Mouse (Mus musculus) erythroblast, adult 5-6 weeks (primary cell): Measurements from ENCODE around the gene Mast1. TPM values are rescaled to one million over a fixed set of nuclear protein-coding genes. Genes with fewer than 3 reads are reported as not detected.
"Not testable (repeated sequence)": the region's sequence is repeated elsewhere in the genome, so short reads cannot be mapped to it uniquely, and the experiment has no call there.

Source experiments
- ATAC-seq: replicated peaks from 2 replicates; pipeline ENCODE4 v1.8.0; 2016; ENCODE audit warnings: moderate number of reproducible peaks, mild to moderate bottlenecking, moderate TSS enrichment, inconsistent platforms; ENCODE audit not compliant: poor library complexity, low FRiP score, severe bottlenecking
- total RNA-seq, 2 experiments: library from RNA; stranded (forward) in 1 of 2; stranded (reverse) in 1 of 2; fragments of 150-400 nt in 1 of 2; fragments of 200-764, 138-1000 nt in 1 of 2; gene quantifications; 2 replicates each; pipeline versions ENCODE4 v1.2.3 to v1.2.4; 2015 to 2017; ENCODE audit warnings: low replicate concordance in 2 of 2

Gene Mast1
- total RNA-seq, 2 experiments from 2014 or later: not detected

DNA sequence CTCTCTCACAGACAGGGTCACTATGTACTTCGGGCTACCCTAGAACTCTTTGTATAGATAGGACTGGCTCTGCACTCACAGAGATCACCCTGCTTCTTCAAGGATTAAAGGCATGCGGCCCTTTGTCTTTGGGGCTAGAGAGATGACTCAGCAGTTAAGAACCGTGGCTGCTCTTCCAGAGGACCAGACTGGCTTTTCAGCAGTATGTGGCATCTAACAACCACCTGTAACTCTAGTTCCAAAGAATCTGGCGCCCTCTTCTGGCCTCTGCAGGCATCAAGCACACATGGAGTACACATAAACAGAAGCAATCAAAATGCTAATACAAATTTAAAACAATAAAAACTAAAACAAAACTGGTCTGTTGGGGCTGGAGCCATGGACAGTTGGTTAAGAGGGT is 23.2 kb downstream of the Mast1 start:
- ATAC-seq: peak; percentile 31

- ATAC-seq: no peak
These were observed 23.7 kb downstream of the Mast1 start for GRCm38 (mm10) chr8:84913502-84913900.

DNA sequence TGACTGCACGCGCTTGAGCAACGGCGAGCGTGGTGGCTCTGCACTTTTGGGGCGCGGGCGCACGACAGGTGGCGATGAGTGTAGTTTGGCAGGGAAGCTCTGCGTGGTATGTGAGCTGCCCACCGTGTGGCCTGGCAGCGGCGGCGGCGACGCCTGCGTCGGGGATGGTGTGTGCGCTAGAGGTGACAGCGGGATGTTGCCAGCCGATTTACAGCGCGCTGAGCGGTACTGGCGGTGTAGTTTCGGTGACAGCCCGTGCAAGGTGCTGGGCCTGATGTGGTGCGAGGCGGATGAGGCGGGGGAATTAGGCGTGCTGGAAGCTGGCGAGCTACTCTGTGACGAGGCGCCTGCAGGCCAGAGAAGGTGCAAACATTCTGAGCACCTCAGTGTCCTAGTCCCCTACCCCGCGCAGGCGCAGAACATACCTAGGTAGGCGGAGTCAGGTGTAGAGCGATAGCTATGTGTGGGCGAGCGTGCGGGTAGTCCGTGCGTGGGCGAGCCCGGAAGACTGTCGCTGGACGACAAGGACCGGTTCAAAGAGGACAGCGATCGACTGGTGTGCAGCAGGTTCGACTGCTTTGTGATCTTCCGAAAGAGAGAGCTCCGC is 24.2 kb downstream of the Mast1 start:
- ATAC-seq: peak; percentile 61

DNA sequence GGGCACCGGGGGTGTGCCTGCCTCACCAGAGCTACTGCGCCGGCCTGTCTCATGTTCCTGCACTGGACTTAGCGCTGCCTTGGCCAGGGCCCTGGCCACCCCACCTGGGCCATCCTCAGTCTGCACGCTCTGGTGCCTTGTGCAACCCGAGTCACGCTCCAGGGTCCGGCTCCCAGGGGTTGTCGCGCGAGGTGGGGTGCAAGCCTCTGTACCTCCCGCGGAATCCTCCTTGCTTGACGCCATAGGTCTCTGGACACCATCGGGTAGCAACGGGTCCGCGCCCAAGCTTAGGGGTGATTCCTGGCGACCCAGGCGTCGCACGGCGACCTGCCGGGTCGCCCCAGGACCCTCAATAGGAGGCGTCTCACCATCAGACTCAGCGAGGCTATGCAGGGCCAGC is 24.8 kb downstream of the Mast1 start:
- no peak for ATAC-seq

DNA sequence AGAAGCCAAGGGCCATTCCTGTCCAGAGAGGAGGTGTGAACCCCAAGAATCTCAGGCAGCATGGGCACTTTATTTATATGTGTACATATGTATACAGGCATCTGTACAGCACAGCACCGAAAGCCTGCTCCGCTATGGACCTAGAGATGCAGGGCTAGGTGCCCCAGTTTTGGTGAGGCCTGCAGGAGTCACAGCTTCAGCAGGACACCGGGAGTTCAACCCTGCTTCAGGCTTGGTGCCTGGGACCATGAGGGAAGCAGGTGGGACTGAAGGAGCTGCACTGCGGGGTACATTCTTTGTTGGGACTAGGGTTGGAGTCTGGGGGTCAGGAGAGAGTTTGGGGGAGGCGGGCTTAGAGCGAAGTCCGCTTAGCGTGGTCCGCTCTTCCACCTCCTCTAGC is 25.3 kb downstream of the Mast1 start:
- no peak for ATAC-seq

DNA sequence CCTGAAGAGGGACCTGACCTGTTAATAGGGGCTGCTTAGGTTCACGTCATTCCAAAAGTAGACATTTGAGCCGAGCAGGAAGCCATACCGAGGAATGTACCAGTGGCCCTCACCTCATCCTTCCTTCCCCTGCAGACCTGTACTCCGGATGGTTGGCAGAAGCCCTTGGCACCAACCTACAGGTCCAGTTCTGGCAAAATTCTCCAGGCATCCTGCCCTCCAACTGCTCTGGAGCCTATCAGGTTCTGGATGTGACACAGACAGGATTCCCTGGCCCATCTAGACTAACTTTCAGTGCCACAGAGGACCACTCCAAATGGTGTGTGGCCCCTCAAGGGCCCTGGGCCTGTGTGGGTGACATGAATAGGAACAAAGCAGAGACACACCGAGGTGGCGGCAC is 26.6 kb downstream of the Mast1 start:
- no peak for ATAC-seq

GRCm38 (mm10) chr8:84909949-84910348 is 27.2 kb downstream of the Mast1 start:
- ATAC-seq: peak; percentile 34

GRCm38 (mm10) chr8:84909162-84909767 is 27.9 kb downstream of the Mast1 start:
- peak; percentile 10; the same call in 1 of the 2 replicates for ATAC-seq

DNA sequence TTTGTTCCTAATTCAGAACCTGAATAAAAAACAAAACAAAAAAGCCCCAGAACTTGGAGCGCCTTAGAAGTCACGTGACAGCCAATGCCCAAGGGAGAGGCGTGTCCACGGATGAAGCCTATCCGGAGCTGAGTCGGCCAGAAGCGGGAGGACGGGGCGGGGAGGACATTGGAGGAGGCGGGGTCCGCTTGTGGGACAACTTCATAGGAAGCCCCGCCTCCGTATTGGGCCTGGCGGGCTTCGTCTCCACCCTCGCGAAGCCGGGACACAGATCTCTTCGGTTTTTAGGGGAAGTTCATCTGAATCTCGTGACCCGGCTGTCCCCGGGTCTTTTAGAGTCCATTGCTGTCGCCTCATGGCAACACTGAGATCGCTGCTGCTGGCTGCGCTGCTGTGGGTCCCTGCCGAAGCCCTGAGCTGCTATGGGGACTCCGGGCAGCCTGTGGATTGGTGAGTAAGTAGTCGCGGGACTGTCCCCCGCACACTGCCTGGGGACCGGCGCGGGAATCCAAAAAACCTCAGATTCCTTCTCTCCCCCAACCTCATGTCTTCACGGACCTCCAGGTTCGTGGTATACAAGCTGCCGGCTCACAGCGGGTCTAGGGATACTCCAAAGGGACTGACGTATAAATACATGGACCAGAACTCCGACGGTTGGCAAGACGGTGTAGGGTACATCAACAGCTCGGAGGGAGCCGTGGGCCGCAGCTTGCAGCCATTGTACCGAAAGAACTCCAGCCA is 28.6 kb downstream of the Mast1 start, which contains the start of gene Dnase2a:
Gene Dnase2a (plus strand): TSS at position 140 of the 741 bp plus-strand sequence.
- ATAC-seq: peak; percentile 84

DNA sequence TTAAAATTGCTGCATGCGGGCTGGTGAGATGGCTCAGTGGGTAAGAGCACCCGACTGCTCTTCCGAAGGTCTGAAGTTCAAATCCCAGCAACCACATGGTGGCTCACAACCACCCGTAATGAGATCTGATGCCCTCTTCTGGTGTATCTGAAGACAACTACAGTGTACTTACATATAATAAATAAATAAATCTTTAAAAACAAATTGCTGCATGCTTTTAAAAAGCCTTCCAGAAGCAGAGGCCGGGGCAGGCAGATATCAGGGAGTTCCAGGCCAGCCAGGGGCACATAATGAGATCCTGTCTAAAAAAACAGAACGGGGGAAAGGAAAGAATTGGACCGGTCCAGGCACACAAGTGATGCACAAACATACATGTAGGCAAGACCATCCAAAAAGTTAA is 29.2 kb downstream of the Mast1 start:
- not testable (repeated sequence) for ATAC-seq

DNA sequence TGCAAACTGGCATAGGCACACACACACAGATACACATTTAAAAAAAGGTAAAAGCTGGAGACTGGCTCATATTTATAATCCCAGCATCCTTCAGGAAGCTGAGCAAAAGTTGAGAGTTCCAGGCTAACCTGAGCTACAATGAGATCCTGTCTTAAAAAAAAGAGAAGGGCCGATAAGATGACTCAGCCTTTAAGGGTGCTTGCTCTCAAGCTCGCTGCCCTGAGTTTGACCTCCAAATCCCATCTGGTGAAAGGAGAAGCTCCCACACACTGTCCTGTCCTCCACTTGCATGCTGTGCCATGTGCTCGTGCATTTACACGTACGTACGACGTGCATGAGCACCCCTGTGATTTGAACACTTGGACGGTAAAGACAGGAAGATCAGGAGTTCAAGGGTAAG is 29.7 kb downstream of the Mast1 start:
- no peak for ATAC-seq

- no peak for ATAC-seq
These were observed 30.1 kb downstream of the Mast1 start for GRCm38 (mm10) chr8:84907037-84907436.

- no peak for ATAC-seq
These were observed 32.8 kb downstream of the Mast1 start for GRCm38 (mm10) chr8:84904351-84904750.

DNA sequence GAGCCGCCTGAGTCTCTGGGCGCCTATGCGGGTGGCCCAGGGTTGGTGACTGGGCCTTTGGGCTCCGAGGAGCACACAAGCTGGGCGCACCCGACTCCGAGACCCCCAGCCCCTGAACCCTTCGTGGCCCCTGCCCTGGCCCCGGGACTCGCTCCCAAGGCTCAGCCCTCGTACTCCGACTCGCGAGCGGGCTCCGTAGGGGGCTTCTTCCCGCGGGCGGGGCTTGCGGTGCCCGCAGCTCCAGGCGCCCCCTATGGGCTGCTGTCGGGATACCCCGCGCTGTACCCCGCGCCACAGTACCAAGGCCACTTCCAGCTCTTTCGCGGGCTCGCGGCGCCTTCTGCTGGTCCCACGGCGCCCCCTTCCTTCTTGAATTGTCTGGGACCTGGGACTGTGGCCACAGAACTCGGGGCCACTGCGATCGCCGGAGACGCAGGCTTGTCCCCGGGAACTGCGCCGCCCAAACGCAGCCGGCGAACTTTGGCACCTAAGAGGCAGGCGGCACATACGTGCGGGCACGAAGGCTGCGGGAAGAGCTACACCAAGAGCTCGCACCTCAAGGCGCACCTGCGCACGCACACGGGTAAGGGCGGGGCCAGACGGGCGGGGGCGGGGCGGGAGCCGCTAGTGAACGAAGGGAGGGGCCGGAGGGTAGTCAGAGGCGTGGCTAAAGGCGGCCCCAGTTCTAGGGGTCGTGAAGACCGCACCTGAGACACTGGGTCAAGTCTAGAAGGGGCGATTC is 34.1 kb downstream of the Mast1 start:
- ATAC-seq: peak; percentile 60

DNA sequence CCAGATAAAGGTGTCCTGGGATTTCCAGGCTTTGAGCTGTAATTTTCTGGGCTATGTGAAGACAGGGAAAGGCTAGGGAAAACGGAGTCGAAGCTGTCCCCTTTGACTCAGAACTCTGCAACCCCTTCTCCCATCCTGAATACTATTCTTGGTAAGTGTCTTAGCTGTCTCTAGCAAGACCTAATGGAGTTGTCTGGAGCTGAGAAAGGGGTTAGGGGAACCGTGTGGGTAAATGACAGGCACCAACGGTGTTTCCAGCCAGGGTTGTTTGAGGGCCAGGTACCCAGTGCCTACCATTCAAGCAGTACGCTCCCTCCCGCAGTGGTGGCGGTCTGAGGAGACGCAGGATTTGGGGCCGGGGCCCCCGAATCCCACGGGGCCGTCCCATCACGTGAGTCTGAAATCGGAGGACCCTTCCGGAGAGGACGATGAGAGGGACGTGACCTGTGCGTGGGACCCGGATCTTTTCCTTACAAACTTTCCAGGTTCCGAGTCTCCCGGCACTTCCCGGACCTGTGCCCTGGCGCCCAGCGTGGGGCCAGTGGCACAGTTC is 34.7 kb downstream of the Mast1 start:
- ATAC-seq: no peak

GRCm38 (mm10) chr8:84901752-84902151 is 35.4 kb downstream of the Mast1 start, which contains the start of gene Klf1:
Klf1 (plus strand) TSS chr8:84901928.
- peak; percentile 67 for ATAC-seq

GRCm38 (mm10) chr8:84901071-84901470 is 36.1 kb downstream of the Mast1 start:
- peak; percentile 75 for ATAC-seq

- no peak for ATAC-seq
These were observed 41.2 kb downstream of the Mast1 start for GRCm38 (mm10) chr8:84895963-84896362.

- peak; percentile 96 for ATAC-seq
These were observed 43.4 kb downstream of the Mast1 start, which contains the start of gene Gcdh for GRCm38 (mm10) chr8:84893709-84894134. Gcdh (minus strand) TSS chr8:84893921.
